Mouse (Mus musculus) urinary bladder, postnatal 4 days (tissue): Measurements from ENCODE around the gene Shtn1.

Experiments
- DNase-seq, 2 experiments: peaks; one replicate each; pipeline ENCODE4 v3.0.0; 2021 to 2022; ENCODE audit warnings: low spot score in 2 of 2

The Shtn1 gene

GRCm38 (mm10) chr19:59052053-59052452 is 23.8 kb downstream of the Shtn1 start:
- no peak for DNase-seq

- no peak for DNase-seq
Measured at GRCm38 (mm10) chr19:59051622-59052021, 24.3 kb downstream of the Shtn1 start.

- no peak for DNase-seq
Measured at GRCm38 (mm10) chr19:59048852-59049251, 27.0 kb downstream of the Shtn1 start.

- DNase-seq: no peak
Measured at GRCm38 (mm10) chr19:59047511-59047910, 28.4 kb downstream of the Shtn1 start.

GRCm38 (mm10) chr19:59041086-59041485 is 34.8 kb downstream of the Shtn1 start:
- no peak for DNase-seq

- no peak for DNase-seq
Measured at GRCm38 (mm10) chr19:59038793-59039192, 37.1 kb downstream of the Shtn1 start.

- DNase-seq: no peak
Measured at GRCm38 (mm10) chr19:59036811-59037210, 39.1 kb downstream of the Shtn1 start.

GRCm38 (mm10) chr19:59033241-59033640 is 42.7 kb downstream of the Shtn1 start:
- no peak for DNase-seq

GRCm38 (mm10) chr19:59030221-59030620 is 45.7 kb downstream of the Shtn1 start:
- DNase-seq: no peak

- DNase-seq: no peak
Measured at GRCm38 (mm10) chr19:59029011-59029410, 46.9 kb downstream of the Shtn1 start.

- DNase-seq: no peak
Measured at GRCm38 (mm10) chr19:59028130-59028529, 47.8 kb downstream of the Shtn1 start.

- no peak for DNase-seq
Measured at GRCm38 (mm10) chr19:59023876-59024275, 52.0 kb downstream of the Shtn1 start.

- no peak for DNase-seq
Measured at GRCm38 (mm10) chr19:59021644-59022043, 54.3 kb downstream of the Shtn1 start.

- no peak for DNase-seq
Measured at GRCm38 (mm10) chr19:59010802-59011201, 65.1 kb downstream of the Shtn1 start.

- no peak for DNase-seq
Measured at GRCm38 (mm10) chr19:59006577-59007340, 69.1 kb downstream of the Shtn1 start.

GRCm38 (mm10) chr19:59002827-59003226 is 73.1 kb downstream of the Shtn1 start:
- DNase-seq: no peak

GRCm38 (mm10) chr19:58981571-58981970 is 94.3 kb downstream of the Shtn1 start:
- DNase-seq: no peak

- no peak for DNase-seq
Measured at GRCm38 (mm10) chr19:58980056-58980440, 95.9 kb downstream of the Shtn1 start.

GRCm38 (mm10) chr19:58979436-58980055 is 96.4 kb downstream of the Shtn1 start:
- DNase-seq: no peak

GRCm38 (mm10) chr19:58978401-58979171 is 97.3 kb downstream of the Shtn1 start:
- DNase-seq: no peak

- DNase-seq: no peak
Measured at GRCm38 (mm10) chr19:58975216-58975863, 100.6 kb downstream of the Shtn1 start.

GRCm38 (mm10) chr19:58974126-58974525 is 101.8 kb downstream of the Shtn1 start:
- DNase-seq: no peak
